Mouse (Mus musculus): ENCODE data around the gene Chmp5.

- TF ChIP-seq CTCF (IDR thresholded peaks at IDR 0.05; ENCODE audit: control insufficient read depth, insufficient read depth, low read length) (no peak), POLR2A (IDR thresholded peaks at IDR 0.05; ENCODE audit: borderline replicate concordance, control insufficient read depth, low read depth, low read length) (no peak)
These were observed 4.6 kb upstream of the Chmp5 start for GRCm38 (mm10) chr4:40943651-40944050.

Measured in bone marrow, adult 2 months (tissue).